Mouse (Mus musculus) stomach, postnatal 0 days (tissue): ENCODE data around the gene Hist2h2bb. TPM values are rescaled to one million over a fixed set of nuclear protein-coding genes. Genes with fewer than 3 reads are reported as not detected.
"Not testable (repeated sequence)": the region's sequence is repeated elsewhere in the genome, so short reads cannot be mapped to it uniquely, and the experiment has no call there.

Experiments used
- ATAC-seq: fragments of 200-750 bp; cut with Nextera tagmentation; 2 replicates; pipeline ENCODE4 v1.8.0; 2017; ENCODE audit not compliant: low FRiP score, low TSS enrichment
- DNase-seq: peaks from one replicate; pipeline ENCODE4 v3.0.0-alpha.2; 2016; ENCODE audit warnings: low spot score
- H3K27ac ChIP-seq: fragments of 300-500 bp; sonication (generic); replicated peaks from 2 replicates; pipeline ENCODE4 v1.5.1; 2014; ENCODE audit warnings: mild to moderate bottlenecking, control low read depth
- H3K27me3 ChIP-seq: fragments of 300-500 bp; sonication (generic); 2 replicates; pipeline ENCODE4 v1.6.1; 2014; ENCODE audit warnings: low read length; ENCODE audit not compliant: control insufficient read depth, insufficient read depth
- H3K36me3 ChIP-seq: fragments of 300-500 bp; sonication (generic); 2 replicates; pipeline ENCODE4 v1.6.1; 2014; ENCODE audit warnings: low read length, mixed read lengths; ENCODE audit not compliant: control insufficient read depth, insufficient read depth
- H3K4me1 ChIP-seq: fragments of 300-500 bp; sonication (generic); replicated peaks from 2 replicates; pipeline ENCODE4 v1.6.1; 2014; ENCODE audit warnings: antibody characterized with exemption; ENCODE audit not compliant: control insufficient read depth, insufficient read depth
- H3K4me2 ChIP-seq: fragments of 300-500 bp; sonication (generic); replicated peaks from 2 replicates; pipeline ENCODE4 v1.6.1; 2014; ENCODE audit warnings: low read depth, mild to moderate bottlenecking, control low read depth, moderate library complexity
- H3K4me3 ChIP-seq: fragments of 300-500 bp; sonication (generic); 2 replicates; pipeline ENCODE4 v1.5.1; 2014; ENCODE audit warnings: low read depth, low read length, control low read depth
- H3K9ac ChIP-seq: fragments of 300-500 bp; sonication (generic); 2 replicates; pipeline ENCODE4 v1.6.1; 2014; ENCODE audit warnings: mild to moderate bottlenecking, low read length, control low read depth, mixed read lengths
- H3K9me3 ChIP-seq: fragments of 300-500 bp; sonication (generic); 2 replicates; pipeline ENCODE4 v1.6.1; 2016; ENCODE audit warnings: low read length; ENCODE audit not compliant: control insufficient read depth
- CTCF ChIP-seq: IDR thresholded peaks from 2 replicates; pipeline ENCODE4 v1.5.1; 2016; ENCODE audit warnings: antibody characterized with exemption, low read depth, mild to moderate bottlenecking, moderate library complexity
- EP300 ChIP-seq: optimal IDR thresholded peaks from 2 replicates; pipeline ENCODE3; 2016; ENCODE audit warnings: antibody characterized with exemption
- WGBS: fragments of 180-500 bp; shearing (Covaris S2); extraction: QIAGEN DNeasy Blood & Tissue Kit; methylation state at CpG from one replicate; pipeline ENCODE4 v1.1.7; 2014; 5-methylcytosine and 5-hydroxymethylcytosine counted together
- polyA plus RNA-seq: library from polyadenylated mRNA; unstranded; fragments of >200 nt; fragmentation: Nextera tagmentation; extraction: Ambion mirVana; gene quantifications from 2 replicates; pipeline ENCODE4 v1.2.1, GENCODE M21; 2015

The Hist2h2bb gene
- polyA plus RNA-seq, 1 experiment from 2014 or later: 5.5 TPM

DNA sequence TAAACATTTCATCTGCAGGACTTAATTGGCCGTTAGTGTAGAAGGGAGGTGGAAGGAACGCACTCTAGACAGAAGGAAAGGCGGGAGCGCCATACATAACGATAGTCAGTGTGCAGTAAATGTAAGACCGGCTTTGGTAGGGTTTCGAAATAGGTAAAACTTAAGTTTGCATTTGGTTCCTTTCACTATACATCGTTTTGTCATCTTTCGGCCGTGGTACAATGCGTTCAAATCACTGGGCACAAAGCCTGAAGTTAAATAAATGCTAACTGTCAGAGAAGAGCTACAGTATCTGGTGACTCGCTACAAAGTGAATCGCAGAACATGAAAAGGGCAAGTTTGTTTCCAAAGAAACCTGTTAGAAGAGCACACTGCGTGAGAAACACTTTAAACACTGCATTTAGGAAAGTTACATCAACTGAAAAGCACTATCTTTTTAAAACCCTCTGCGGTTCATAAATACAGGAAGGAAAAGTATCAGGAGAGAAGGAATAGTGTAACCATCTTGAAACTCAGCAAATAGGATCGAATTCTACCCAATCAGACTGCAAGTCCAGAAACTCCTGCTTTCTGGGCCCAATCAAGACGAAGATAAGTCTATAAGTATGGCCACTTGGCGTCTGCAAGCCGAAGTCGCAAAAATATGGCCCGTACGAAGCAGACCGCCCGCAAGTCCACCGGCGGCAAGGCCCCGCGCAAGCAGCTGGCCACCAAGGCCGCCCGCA lies 1.3 kb upstream of the Hist2h2bb start, which contains the start of gene Hist2h3b:
Gene Hist2h3b, plus strand, starts transcription at position 604 of the 725 bp plus-strand sequence.
- H3K27me3 ChIP-seq: no peaks in the 10 kb centered on the region
- no peaks in the 10 kb centered on the region for H3K9me3 ChIP-seq
- TF ChIP-seq CTCF (0 out of 2 replicates have a peak, but pooled peaks have one; percentile 4), EP300 (no peak)
- ATAC-seq (peak; percentile 77), DNase-seq (peak; percentile 81)
- WGBS: 9% methylated on average over 29 of the region's 30 CpGs
- H3K4me3 ChIP-seq: peak within 1 kb of the TSS; percentile 43
- H3K4me1 ChIP-seq: no peaks in the 10 kb centered on the region
- H3K27ac ChIP-seq: peak within 1 kb of the TSS; percentile 93
- H3K36me3 ChIP-seq: no peaks in the 10 kb centered on the region
- peak within 1 kb of the TSS; percentile 75 for H3K4me2 ChIP-seq
- peak within 1 kb of the TSS; percentile 64 for H3K9ac ChIP-seq

GRCm38 (mm10) chr3:96268776-96269378 lies 675 bp upstream of the Hist2h2bb start:
- not testable (repeated sequence) for H3K36me3 ChIP-seq, H3K9me3 ChIP-seq, H3K27me3 ChIP-seq, DNase-seq, H3K4me1 ChIP-seq
- H3K4me3 ChIP-seq: peak overlapping the region; percentile 43
- ATAC-seq: peak; percentile 25
- H3K27ac ChIP-seq: peak overlapping the region; percentile 93
- peak overlapping the region; percentile 64 for H3K9ac ChIP-seq
- peak overlapping the region; percentile 75 for H3K4me2 ChIP-seq
- WGBS: 0% methylated on average over 9 of the region's 44 CpGs

DNA sequence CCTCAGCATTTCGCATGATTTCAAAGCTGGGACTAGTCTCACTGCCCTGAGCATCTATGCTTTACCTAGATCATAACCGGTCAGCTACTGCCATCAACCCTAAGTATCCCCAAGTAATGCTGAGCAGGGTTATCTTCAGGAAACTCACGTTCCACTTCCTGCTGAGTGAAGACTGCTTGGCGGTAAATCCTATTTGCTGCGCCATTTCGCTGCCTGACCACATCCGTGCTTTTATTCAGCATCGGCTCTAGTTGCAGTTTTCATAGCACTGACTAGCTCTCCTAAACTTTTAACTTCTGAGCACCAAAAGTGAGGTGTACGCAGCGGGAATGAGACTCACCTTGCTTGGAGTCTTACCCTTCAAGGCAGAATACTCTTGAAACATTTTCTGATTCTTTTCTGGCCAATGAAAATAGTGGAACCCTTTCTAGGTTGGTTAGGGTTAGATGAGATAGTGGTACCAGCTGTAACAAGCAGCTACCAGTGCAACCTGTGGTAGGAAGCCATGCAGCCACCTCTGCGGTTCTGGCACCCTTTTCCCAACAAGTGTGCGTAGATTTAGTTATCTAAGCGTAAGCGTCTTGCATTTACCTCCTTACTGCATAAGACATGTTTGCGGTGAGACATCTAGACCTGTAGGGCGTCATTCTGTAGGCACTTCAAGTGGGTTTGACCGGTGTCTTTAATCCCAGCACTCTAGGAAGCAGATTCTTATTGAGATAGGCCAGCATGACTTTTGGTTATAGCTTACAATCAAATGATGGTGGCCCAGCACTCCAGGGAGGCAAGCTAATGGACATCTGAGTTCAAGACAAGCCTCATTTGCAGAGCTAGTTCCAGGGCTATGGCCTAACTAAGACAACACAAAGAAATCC lies 4.3 kb downstream of the Hist2h2bb start:
- no peaks in the 10 kb centered on the region for H3K9me3 ChIP-seq
- ATAC-seq (no peak), DNase-seq (no peak)
- H3K36me3 ChIP-seq: no peaks in the 10 kb centered on the region
- TF ChIP-seq EP300 (no peak), CTCF (no peak)
- H3K4me3 ChIP-seq: no peak overlapping the region
- no peak overlapping the region for H3K9ac ChIP-seq
- no peaks in the 10 kb centered on the region for H3K4me1 ChIP-seq
- H3K27ac ChIP-seq: no peak overlapping the region
- 86% methylated on average over 17 of the region's 17 CpGs for WGBS
- H3K27me3 ChIP-seq: no peaks in the 10 kb centered on the region
- no peak overlapping the region for H3K4me2 ChIP-seq

DNA sequence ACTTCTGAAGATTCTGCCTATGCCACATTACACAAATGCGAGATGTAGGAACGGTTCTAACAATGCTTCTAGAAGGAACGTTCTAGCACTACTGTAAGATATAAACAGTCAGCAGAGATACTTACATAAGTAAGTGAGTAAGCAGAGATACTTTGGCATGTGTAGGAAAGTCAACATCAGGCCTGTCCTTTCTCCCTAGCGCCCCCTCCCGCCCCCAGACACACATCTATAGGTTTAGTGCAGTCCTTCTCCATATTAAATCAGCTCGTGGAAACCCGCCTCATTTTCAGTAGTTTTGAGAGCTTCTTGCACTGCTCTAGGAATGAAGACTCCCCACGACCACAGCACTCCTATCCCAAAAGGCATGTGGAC lies 7.9 kb downstream of the Hist2h2bb start:
- ATAC-seq: peak; percentile 4; the same call in 1 of the 2 replicates
- Histone ChIP-seq H3K4me2 (peak overlapping the region; percentile 65), H3K9ac (peak overlapping the region; percentile 66), H3K36me3 (no peaks in the 10 kb centered on the region), H3K27ac (peak overlapping the region; percentile 77), H3K4me3 (peak overlapping the region; percentile 42), H3K4me1 (no peaks in the 10 kb centered on the region), H3K9me3 (no peaks in the 10 kb centered on the region), H3K27me3 (no peaks in the 10 kb centered on the region)
- TF ChIP-seq CTCF (peak; percentile 50), EP300 (no peak)
- DNase-seq: peak; percentile 38
- WGBS: 11% methylated on average over 8 of the region's 8 CpGs

DNA sequence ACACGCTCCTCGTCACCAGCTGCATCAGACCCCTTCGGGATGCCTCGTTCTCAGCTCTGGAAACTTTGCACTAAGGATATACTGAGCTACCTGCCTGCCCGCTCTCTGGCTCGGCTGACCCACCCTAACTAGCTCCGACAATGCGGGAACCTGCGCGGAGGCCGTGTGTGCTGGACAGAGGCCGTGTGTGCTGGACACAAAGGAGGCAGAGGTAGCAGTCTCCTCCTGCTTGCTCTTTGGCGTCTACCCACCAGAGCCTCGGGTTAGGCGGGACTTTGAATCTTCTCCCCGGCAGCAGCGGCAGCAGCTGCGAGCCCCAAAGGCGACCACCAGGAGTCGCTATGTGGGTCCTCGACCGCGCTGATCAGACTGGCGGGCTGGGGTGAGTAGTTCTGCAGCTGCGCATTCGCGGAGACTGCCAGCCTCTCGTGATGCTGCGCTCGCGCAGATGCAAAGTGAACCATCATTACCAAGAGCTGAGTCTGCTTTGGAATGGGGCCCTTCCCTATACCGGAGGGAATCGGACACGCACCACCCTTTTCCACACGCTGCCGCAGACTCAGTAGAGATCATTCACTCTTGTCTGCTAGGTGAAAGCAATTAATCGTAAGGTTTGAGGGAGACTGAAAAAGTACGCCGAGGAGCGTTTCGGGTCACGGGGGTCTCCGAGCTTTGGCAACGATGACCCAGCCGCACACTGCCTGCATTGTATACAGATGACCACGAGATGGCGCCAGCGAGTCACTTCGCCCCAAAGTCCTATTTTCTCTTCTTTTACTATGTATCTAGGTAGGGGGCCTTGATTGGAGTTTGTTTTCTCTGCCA lies 8.5 kb downstream of the Hist2h2bb start:
- ATAC-seq (peak; percentile 94), DNase-seq (peak; percentile 91)
- no peaks in the 10 kb centered on the region for H3K36me3 ChIP-seq
- no peaks in the 10 kb centered on the region for H3K4me1 ChIP-seq
- no peak for TF ChIP-seq EP300
- TF ChIP-seq CTCF: peak; percentile 82
- peak overlapping the region; percentile 77 for H3K27ac ChIP-seq
- H3K27me3 ChIP-seq: no peaks in the 10 kb centered on the region
- peak overlapping the region; percentile 65 for H3K4me2 ChIP-seq
- H3K9ac ChIP-seq: peak overlapping the region; percentile 66
- WGBS: under 1% methylated on average over 49 of the region's 49 CpGs
- H3K9me3 ChIP-seq: no peaks in the 10 kb centered on the region
- peak overlapping the region; percentile 42 for H3K4me3 ChIP-seq
